Mouse (Mus musculus) thymus, adult 2 months (tissue): ENCODE results near the gene Sfrp5. TPM values are rescaled to one million over a fixed set of nuclear protein-coding genes. Genes with fewer than 3 reads are reported as not detected.

Experiments
- DNase-seq: peaks from one replicate; pipeline ENCODE4 v3.0.0; 2021
- H3K27ac ChIP-seq: fragments of 200-500 bp; 2 replicates; pipeline ENCODE4 v1.5.1; 2012; ENCODE audit warnings: low read length, control low read depth; ENCODE audit not compliant: control insufficient read depth, insufficient read depth
- H3K27me3 ChIP-seq: fragments of 200-500 bp; 2 replicates; pipeline ENCODE4 v1.6.1; 2012; ENCODE audit warnings: mild to moderate bottlenecking, low read length, moderate library complexity, mixed read lengths; ENCODE audit not compliant: control insufficient read depth, insufficient read depth
- H3K36me3 ChIP-seq: fragments of 200-500 bp; 2 replicates; pipeline ENCODE4 v1.6.1; 2012; ENCODE audit warnings: mild to moderate bottlenecking, low read length, moderate library complexity; ENCODE audit not compliant: control insufficient read depth, insufficient read depth
- H3K4me1 ChIP-seq: fragments of 200-500 bp; replicated peaks from 2 replicates; pipeline ENCODE4 v1.6.1; 2012; ENCODE audit warnings: low read length; ENCODE audit not compliant: control insufficient read depth, insufficient read depth
- H3K4me3 ChIP-seq: fragments of 200-500 bp; 2 replicates; pipeline ENCODE4 v1.5.1; 2012; ENCODE audit warnings: mild to moderate bottlenecking, low read length, control low read depth, moderate library complexity; ENCODE audit not compliant: control insufficient read depth, insufficient read depth
- CTCF ChIP-seq: fragments of 200-500 bp; IDR thresholded peaks from 2 replicates; pipeline ENCODE4 v1.5.1; 2012; ENCODE audit warnings: mild to moderate bottlenecking, control low read depth, low read length, moderate library complexity, borderline replicate concordance; ENCODE audit not compliant: control insufficient read depth, poor library complexity, insufficient read depth; ENCODE audit errors: extremely low read depth
- POLR2A ChIP-seq: fragments of 200-500 bp; IDR thresholded peaks from 2 replicates; pipeline ENCODE4 v1.6.1; 2012; ENCODE audit warnings: mild to moderate bottlenecking, low read length, control low read depth, moderate library complexity; ENCODE audit not compliant: control insufficient read depth, poor library complexity, insufficient read depth; ENCODE audit errors: extremely low read depth
- WGBS: fragments of 180-500 bp; shearing (Covaris S2); methylation state at CpG from one replicate; pipeline ENCODE4 v1.1.7; 2018; 5-methylcytosine and 5-hydroxymethylcytosine counted together
- polyA plus RNA-seq: library from polyadenylated mRNA; depleted of rRNA; stranded (reverse); fragments of >200 nt; gene quantifications from 2 replicates; pipeline ENCODE4 v1.2.3, GENCODE M21; 2012

Gene Sfrp5
- polyA plus RNA-seq, 1 experiment = 2.4 TPM

DNA sequence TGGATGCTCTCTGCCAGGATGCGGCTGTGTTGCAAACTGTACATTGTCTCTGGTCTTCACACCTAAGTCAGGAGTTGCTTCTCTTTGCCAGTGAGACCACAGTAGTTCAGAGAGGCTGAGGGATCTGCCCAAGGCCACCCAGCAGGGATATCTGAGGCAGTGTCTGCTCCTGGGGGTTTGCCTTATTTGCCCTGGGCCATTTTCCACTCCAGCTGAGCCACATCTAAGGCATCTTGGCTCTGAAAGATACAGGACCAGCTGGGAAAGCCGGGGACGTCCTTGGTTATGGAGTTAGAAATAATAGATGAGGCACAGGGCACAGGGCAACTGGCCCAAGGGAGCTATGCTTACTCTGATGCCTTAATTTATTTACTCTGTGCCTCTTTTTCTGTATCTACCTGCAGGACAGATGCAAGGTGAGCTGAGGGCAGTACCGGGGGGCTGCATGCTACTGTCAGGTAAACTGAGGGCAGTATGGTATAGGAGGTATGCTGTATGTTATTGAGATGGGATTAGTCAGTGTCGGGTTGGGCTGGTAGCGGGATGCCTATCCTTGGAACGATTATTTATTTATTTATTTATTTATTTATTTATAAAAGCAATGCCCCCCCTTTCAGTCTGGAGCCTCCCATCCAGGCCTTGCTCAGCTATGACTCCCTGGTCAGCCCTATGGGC, 14.8 kb upstream of the Sfrp5 start:
- no peaks in the 10 kb centered on the region for H3K4me1 ChIP-seq
- TF ChIP-seq POLR2A (no peak), CTCF (no peak)
- H3K27me3 ChIP-seq = no peaks in the 10 kb centered on the region
- H3K4me3 ChIP-seq = no peak overlapping the region
- H3K36me3 ChIP-seq = no peaks in the 10 kb centered on the region
- no peak overlapping the region for H3K27ac ChIP-seq
- 82% methylated on average over 7 of the region's 7 CpGs for WGBS
- no peak for DNase-seq

DNA sequence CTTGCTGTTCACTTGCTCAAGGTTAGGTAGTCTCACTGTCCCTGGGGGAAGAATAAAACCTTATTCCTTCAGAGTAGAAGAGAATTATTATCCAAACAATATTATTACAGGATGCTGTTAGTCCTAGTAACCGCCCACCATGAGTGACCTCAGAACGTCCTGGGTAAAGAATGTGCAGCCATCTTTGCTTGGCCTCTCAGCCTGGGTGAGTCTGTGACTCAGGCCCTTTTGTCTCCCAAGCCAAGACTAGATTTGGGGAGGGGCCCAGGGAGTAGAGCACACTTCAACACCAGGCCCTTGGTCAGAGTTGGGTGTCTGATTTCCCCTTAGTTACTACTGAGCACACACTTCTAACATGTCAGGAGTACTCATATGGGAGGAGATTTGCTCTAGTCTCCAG, 12.5 kb upstream of the Sfrp5 start:
- no peak for TF ChIP-seq POLR2A
- no peak for TF ChIP-seq CTCF
- Histone ChIP-seq H3K4me3 (no peak overlapping the region), H3K27me3 (no peaks in the 10 kb centered on the region), H3K36me3 (no peaks in the 10 kb centered on the region), H3K27ac (no peak overlapping the region), H3K4me1 (no peaks in the 10 kb centered on the region)
- WGBS = 78% methylated on average over 2 of the region's 2 CpGs
- no peak for DNase-seq

DNA sequence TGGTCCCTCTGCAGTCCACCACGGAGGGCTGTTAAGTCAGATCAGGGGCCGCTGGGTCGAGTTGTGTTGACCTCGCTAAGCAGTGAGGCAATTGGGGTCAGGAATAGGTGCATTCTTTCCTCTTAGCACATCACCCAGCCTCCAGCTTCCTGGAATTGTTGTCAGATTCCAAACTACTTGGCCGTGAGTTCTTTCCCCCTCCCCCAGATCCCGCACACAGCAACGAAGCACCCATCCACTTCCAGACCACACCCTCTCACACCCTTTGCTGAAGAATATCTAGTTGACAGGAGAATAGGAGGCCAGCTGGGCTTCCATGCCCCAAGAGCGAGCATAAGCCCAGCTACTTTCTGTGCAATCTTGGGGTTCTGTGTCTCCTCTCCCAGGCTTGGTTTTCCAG, 9.9 kb upstream of the Sfrp5 start:
- DNase-seq = no peak
- Histone ChIP-seq H3K27ac (no peak overlapping the region), H3K4me1 (no peaks in the 10 kb centered on the region), H3K4me3 (no peak overlapping the region), H3K27me3 (no peaks in the 10 kb centered on the region), H3K36me3 (no peaks in the 10 kb centered on the region)
- TF ChIP-seq CTCF = no peak
- TF ChIP-seq POLR2A = no peak
- WGBS = 45% methylated on average over 8 of the region's 8 CpGs

DNA sequence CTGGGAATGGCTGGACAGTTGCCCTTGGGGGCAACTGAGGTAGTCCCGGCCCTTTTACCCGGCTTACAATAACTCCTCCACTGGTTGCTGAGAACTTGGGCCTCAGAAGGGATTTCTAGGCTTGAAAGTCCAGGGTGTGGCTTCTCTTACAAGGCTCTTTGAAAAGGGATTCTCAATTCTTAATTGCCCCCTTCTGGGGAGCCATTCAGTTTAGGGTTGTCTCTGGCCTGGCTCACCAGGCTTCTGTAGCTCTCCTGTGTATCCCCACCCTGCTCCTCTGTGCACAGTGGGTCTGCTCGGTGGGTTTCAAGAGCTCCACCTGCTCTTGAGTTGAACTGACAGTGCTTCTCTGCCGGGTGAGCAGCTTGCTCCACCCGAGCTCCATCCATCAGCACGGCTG, 7.9 kb upstream of the Sfrp5 start:
- Histone ChIP-seq H3K27me3 (no peaks in the 10 kb centered on the region), H3K36me3 (no peaks in the 10 kb centered on the region), H3K4me1 (no peaks in the 10 kb centered on the region), H3K4me3 (no peak overlapping the region), H3K27ac (no peak overlapping the region)
- 77% methylated on average over 6 of the region's 6 CpGs for WGBS
- DNase-seq = no peak
- no peak for TF ChIP-seq CTCF
- TF ChIP-seq POLR2A = no peak

DNA sequence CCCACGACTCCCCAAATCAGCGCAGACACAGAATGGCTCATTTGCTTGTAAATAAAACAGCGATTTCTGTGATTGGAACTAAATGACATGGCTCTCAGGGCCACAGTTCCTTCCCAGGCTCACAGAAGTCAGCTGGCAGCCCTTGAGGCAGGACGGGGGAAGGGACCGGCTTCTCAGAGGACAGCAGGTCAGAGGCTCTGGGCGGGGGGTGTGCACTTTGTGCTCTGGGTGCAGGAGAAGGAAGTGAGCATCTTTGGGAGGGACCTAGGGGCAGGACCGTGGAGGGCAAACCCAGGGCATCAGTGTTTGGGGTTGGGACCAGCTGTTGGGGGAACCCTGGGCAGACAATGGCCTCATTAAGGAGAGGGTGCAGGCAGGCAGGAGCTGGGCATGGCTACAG, 7.4 kb upstream of the Sfrp5 start:
- Histone ChIP-seq H3K36me3 (no peaks in the 10 kb centered on the region), H3K27ac (no peak overlapping the region), H3K27me3 (no peaks in the 10 kb centered on the region), H3K4me3 (no peak overlapping the region), H3K4me1 (no peaks in the 10 kb centered on the region)
- no peak for DNase-seq
- WGBS = 74% methylated on average over 7 of the region's 7 CpGs
- no peak for TF ChIP-seq POLR2A
- no peak for TF ChIP-seq CTCF

DNA sequence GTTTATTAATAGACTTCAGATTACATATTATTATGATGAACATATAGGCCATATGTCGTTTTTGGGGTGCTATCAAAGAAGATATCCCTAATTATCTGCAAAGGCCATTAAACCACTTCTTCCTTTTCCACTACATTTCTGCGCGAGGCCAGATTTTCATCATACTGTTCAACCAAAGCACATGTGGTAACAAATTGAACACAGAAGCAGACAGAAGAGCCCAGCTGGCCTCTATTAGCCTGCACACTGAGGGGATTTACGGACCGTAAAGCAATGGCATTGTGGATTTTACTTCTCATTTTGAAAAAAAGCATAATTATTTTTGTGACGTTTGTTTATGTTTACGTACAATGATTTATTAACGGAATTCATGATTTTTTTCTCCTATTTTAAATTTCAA, 3.1 kb upstream of the Sfrp5 start:
- no peaks in the 10 kb centered on the region for H3K36me3 ChIP-seq
- H3K27ac ChIP-seq = no peak overlapping the region
- no peaks in the 10 kb centered on the region; the same call in 1 of the 2 replicates for H3K27me3 ChIP-seq
- H3K4me1 ChIP-seq = 0 out of 2 replicates have a peak, but pooled peaks cover 3% of the 10 kb centered on the region
- no peak for TF ChIP-seq CTCF
- TF ChIP-seq POLR2A = no peak
- no peak overlapping the region for H3K4me3 ChIP-seq
- 88% methylated on average over 8 of the region's 8 CpGs for WGBS
- no peak for DNase-seq

DNA sequence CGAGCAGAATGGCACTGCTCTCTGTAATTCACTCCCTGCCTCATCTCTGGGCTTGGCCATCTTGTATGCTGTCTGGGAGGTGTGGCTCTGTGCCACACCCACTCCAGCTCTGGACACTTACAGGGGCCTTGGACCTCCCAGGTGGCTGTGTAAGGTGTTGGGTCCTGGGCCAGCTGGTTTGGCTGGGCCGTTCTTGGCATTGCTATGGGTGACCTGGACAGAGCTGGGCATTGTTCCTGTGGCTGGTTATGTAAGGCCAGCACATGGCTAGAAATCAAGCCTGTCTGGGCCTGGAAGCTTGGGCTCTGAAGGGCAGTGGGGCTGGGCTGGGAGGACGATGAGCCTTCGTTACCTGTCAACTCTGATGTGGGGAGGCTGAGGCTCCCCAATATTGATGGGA, 2.3 kb upstream of the Sfrp5 start:
- H3K4me1 ChIP-seq = 0 out of 2 replicates have a peak, but pooled peaks cover 3% of the 10 kb centered on the region
- WGBS = 50% methylated on average over 4 of the region's 4 CpGs
- TF ChIP-seq POLR2A (no peak), CTCF (no peak)
- H3K36me3 ChIP-seq = no peaks in the 10 kb centered on the region
- no peak overlapping the region for H3K4me3 ChIP-seq
- no peak for DNase-seq
- no peaks in the 10 kb centered on the region; the same call in 1 of the 2 replicates for H3K27me3 ChIP-seq
- no peak overlapping the region for H3K27ac ChIP-seq
